Mouse (Mus musculus) urinary bladder, adult 2 months (tissue): ENCODE results near the gene Zbtb7b. TPM values are rescaled to one million over a fixed set of nuclear protein-coding genes. Genes with fewer than 3 reads are reported as not detected.

Source experiments
- DNase-seq: peaks from one replicate; pipeline ENCODE4 v3.0.0; 2022; ENCODE audit warnings: low spot score
- polyA plus RNA-seq: library from polyadenylated mRNA; depleted of rRNA; stranded (reverse); fragments of >200 nt; gene quantifications from 2 replicates; pipeline ENCODE4 v1.2.3, GENCODE M21; 2012

The Zbtb7b gene
- polyA plus RNA-seq, 1 experiment = 36.4 TPM

DNA sequence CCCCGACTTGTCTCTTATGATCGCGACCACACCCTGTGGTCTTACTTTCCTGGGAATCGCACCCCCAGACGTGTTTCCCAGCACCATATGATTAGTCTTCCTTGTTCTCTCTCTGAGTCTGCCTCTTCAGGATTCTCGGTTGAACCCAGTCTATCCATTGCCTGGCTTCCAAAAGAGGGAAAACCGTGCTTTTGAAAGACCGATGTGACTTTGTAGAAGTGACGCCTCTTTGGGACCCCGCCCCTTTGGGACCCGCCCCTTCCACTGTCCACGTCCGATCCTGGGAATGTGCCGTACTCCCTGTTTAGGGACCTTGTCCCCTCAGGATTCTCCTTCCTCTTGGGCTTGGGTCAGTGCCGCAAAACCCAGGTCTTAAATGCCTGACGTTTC lies 24.3 kb upstream of the Zbtb7b start:
- DNase-seq = no peak

DNA sequence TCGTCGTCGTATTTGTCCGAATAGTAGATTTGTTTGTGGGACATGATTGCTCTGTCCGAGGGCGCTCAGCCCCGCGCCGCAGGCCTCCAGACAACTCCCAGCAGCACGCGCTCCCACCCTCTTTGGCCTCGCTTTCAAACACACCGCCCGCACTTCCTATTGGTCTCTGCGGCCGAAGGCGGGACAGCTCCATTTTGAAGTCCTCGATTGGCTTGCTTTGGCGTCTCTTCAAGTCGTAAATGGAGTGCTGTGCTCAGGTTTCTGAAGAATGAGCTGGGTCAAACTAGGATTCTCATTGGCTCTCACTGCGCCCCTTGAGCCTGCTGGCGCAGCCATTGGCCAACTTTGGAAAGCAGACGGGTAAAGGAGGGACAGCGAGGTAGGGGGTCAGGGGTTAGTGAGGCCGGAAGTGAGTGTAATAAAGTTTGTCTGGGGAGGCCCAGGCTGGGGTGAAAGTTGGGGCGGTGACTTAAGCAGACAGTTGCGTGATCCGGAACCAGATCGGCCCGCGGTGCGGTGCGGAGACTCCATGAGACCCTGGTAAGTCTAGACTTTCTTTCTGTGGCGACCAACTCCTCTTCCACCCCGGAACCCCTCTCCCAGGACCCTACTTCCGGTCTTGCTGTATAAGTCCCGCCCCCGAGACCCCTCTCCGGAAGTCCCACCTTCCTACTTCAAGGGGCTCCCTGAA lies 23.7 kb upstream of the Zbtb7b start, which contains the start of the genes Cks1b and Shc1:
Gene Cks1b (minus strand): TSS at position 214 of the 691 bp plus-strand sequence.
Gene Shc1 (plus strand): TSS at position 274 of the 691 bp plus-strand sequence.
- DNase-seq = peak; percentile 80

GRCm38 (mm10) chr3:89417840-89418169 lies 23.2 kb upstream of the Zbtb7b start:
- DNase-seq = no peak

- no peak for DNase-seq
Measured at GRCm38 (mm10) chr3:89417131-89417530, 22.6 kb upstream of the Zbtb7b start.

DNA sequence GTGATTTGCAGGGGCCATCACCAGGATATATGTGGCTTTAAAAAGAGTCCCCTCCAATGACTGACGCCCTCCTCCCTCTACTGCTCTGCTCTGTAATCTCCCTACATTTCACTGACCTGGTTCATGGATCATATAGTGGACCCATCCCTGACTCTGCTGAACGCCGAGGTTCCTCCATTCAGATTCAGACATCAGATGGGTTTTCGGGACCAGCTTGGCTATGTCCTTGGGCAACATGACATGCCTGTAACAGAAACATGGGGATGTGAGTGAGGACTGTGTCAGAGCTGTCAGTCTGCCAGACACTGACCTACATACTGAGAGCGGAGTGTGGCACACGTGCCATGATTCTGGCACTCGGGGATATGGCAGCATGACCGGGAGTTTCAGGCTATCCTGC lies 21.6 kb upstream of the Zbtb7b start:
- no peak for DNase-seq

DNA sequence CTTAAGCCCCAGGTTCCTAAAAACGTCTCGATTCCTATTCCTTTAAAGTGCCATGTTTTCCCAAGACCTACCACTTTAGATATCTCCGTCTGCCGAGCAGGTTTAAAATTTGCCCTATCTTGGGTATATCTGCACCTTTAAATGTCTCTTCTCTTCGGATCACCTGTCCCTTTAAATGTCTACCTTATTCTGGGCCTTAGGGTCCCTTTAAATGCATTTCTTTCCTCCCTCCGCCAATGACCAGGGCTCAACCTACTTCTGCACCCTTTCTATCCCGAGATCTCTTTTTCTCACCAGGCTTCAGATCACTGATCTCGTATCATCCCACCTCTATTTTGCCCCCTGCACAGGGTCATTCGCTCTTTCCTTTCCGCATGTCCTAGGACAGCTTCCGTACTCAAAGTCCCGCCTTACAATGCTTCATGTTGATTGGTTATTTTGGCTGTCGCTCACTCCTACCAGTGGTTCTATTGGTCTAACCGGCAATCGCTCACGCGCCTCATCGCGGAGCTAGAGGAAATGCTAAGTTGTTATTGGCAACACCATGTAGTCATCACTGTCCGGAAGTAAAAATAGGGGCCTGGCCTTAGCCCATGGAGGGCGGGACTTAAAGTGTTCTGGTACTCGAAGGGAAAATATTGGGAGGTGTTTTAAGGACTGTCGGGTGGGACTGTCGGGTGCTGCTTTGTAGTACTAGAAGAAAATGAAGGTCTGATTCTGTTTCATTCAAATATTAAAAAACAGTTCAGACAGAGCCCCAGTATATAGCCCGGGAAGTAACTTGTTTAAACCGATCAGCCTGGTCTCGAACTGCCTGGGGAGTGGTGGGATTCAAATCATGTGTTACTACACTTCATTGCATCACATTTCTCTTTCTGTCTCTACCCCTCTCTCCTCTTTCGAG lies 17.2 kb upstream of the Zbtb7b start, which contains the start of gene Flad1:
Gene Flad1 (minus strand): TSS at position 381 of the 904 bp plus-strand sequence.
- DNase-seq = peak; percentile 82

DNA sequence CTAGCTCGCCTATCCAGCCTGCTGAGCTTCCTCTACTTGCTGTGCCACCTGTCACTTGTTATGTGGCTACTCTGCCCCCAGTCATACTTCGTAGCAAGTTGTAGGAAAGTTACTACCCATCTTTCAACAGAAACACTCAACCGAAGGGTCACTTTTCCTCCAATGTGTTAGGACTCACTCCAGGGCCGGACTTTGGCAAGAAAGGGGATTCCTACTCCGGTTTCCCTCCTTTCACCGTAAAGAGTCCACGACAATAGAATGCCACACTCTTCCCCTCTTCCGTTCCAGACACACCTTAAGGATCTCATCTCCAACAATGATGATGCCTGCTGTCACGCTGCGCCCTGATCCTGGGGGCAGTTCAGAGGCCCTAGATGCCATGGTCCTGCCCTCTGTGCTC lies 16.3 kb upstream of the Zbtb7b start:
- DNase-seq = no peak

DNA sequence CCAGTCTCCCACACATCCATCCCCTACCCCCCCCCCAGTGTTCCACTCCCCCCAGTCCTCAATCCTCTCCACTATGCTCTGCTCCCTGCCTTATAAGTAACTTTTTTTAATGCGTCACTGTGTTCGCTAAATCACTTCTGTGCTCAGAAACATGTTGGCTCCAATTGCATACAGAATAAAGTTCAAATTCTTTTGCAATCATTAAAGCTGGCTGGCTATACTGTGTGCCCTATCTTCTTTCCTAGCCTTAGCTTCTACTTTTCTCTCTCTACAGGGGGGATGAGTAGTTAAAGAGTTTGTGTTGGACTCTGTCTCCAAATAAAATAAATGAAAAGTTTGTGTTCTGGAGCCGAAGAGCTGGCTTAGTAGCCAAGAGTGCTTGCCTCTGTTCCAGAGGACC lies 15.1 kb upstream of the Zbtb7b start:
- no peak for DNase-seq

DNA sequence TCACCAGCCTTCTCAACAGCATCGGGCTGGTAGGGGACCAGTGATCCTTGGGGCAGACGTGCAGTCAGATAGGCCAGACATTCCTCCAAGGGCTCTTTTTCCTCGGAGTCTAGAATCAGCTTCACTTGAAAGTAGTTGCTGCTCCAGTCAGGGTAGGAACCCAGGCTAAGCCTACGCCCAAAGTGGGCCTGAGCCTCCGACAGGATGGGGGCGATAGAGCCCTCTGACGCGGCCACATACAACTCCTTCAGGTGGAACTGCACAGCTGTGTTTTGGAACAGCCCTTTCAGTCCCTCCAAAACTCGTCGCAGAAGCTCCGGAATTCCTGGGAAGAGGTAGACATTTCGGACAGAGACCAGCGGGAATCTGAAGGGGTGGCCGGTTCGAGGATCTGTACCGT lies 13.9 kb upstream of the Zbtb7b start:
- DNase-seq = no peak

DNA sequence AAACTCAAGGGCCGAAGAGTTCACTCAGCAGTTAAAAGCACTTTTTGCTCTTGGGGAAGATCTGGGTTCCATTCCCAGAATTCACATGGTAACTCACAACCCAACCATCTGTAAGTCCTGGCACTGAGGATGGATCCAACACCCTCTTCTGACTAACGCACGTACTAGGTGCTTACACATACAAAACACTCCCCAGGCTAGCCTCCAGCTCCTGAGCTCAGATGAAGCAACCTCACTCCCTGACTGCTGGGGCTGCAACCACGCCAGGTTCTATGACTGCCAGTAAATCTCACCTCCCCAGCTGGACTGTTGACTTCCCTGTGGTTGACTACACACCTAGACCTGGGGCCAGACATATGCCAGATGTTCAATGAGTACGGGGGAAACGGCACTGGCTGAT lies 12.3 kb upstream of the Zbtb7b start:
- no peak for DNase-seq

GRCm38 (mm10) chr3:89402693-89403092 lies 8.1 kb upstream of the Zbtb7b start, which contains the start of gene Lenep:
Gene Lenep, minus strand, starts transcription at chr3:89402793.
- DNase-seq = no peak

DNA sequence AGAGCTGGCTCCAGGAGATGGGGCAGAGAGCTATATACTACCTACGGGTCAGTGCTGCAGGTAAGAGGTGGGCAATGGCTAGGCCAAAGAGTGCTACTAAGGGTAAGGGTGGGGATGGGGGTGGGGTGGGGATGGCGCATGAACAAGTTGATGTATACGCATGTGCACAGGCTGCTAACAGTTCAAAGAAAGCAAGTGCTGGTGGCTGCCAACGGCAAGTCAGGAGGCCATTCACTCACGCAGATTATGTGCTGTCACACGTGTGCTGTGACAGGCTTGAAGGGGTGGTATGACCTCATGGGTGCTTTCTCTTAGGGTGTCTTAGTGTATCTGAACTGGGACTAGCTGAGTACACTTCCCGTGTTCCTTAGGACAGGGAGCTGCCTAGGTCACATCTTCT lies 6.8 kb upstream of the Zbtb7b start:
- no peak for DNase-seq

DNA sequence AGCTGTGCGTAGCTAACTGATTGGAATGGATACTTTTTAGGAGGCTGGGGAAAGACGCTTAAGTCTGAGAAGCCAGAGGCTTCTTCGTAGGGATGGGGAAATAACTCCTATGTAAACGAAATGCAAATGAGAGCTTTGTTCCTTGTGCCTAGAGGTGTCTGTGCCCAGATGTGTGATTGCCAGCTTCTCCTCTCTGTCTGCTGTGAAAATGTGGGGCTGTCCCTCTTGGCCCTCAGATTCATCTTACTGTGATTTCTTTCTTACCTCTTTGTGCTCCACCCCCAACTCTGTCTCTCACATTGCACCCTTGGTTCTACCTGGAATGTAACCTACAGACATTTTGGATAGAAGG lies 2.1 kb upstream of the Zbtb7b start:
- DNase-seq = no peak

- DNase-seq = peak; percentile 41
Measured at GRCm38 (mm10) chr3:89395806-89396653, 1.5 kb upstream of the Zbtb7b start.

GRCm38 (mm10) chr3:89395419-89395805 lies 836 bp upstream of the Zbtb7b start:
- DNase-seq = no peak

GRCm38 (mm10) chr3:89394894-89395256 lies 299 bp upstream of the Zbtb7b start:
- peak; percentile 60 for DNase-seq

DNA sequence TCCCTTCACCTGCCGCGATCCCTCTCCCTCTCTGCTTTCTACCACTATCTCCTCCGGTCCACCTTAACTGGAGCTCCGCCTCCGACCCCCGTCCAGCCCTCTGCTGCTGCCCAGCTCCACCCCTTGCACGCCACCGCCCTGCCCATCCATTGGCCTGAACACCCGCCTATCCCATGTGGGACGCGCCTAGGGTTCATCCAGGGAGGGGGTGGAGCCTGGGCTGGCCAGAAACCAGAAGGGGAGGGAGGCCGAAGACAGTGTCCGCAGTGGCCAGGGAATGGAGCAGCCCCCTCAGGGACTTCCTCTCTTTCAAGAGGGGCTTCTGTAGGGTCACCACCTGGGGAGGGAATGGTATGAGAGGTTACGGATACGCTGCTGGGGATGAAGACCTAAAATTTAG lies 971 bp downstream of the Zbtb7b start:
- DNase-seq = peak; percentile 94

GRCm38 (mm10) chr3:89392871-89393311 lies 1.7 kb downstream of the Zbtb7b start:
- DNase-seq = peak; percentile 55

- peak; percentile 70 for DNase-seq
Measured at GRCm38 (mm10) chr3:89391663-89392511, 2.7 kb downstream of the Zbtb7b start.

- peak; percentile 48 for DNase-seq
Measured at GRCm38 (mm10) chr3:89390699-89391662, 3.6 kb downstream of the Zbtb7b start.
